Mouse (Mus musculus): Measurements from ENCODE around the gene Lrpprc. TPM values are rescaled to one million over a fixed set of nuclear protein-coding genes. Genes with fewer than 3 reads are reported as not detected.

Gene Lrpprc
- polyA plus RNA-seq, 1 experiment from 2014 or later, result 55.9 TPM

DNA sequence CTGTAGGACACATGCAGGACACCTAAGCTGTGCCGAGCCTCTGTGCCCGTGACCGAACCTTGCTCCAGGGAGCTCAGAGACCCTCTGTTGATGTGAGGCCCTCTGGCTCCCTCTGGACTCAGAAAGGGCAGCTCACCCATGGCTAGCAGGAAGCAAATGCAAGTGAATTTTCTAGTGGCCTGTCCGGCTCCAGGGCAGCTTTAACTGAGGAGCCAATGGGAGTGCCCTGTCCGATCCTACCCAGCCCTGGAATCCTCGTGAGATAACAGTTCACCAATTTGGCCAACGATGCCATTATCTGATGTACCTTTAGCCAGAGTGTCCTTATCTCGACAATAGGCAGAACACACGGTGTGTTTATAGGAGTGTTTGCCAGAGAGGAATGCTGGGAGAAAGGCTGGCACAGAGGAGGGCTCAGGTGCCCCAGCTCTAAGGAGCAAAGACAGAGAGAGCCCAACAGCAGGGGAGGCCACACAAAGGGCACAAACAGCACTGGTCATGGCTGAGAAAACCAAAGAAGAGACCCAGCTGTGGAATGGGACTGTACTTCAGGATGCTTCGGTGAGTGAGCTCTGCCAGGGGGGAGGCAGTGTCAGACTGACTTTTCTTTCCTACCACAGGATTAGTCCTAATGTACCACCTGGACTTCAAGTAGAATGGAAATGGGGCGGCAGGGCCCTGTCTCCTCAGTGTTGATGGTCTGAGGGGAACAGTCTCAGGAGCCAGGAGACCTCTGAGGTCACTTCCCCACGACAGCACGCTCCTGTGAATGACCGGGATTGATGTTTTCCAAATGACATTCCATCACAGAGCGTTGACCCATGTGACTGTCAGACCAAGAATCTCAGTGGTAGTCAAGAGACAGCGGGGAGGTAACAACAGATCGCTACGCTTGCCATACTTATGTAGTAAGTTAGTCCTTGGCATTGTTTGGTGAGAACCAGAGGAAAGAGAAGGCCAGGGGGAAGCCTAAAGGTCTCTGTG, 107.6 kb downstream of the Lrpprc start, which contains the start of gene Abcg5:
TSS of gene Abcg5 (minus strand) at position 278 of the 984 bp plus-strand sequence.
- no peak within 1 kb of the TSS for H3K9ac ChIP-seq (ENCODE audit: low read length)
- no peak within 1 kb of the TSS for H3K4me3 ChIP-seq (ENCODE audit: low read depth, low read length)
- WGBS, result 80% methylated on average over 18 of the region's 18 CpGs
- H3K36me3 ChIP-seq (ENCODE audit: control insufficient read depth, insufficient read depth, low read length), result no peaks in the 10 kb centered on the region
- H3K4me2 ChIP-seq (ENCODE audit: low read depth, low read length, severe bottlenecking), result no peak within 1 kb of the TSS
- H3K4me1 ChIP-seq (replicated peaks; ENCODE audit: control insufficient read depth, insufficient read depth, low read length), result no peaks in the 10 kb centered on the region
- H3K27me3 ChIP-seq (ENCODE audit: control insufficient read depth, insufficient read depth, low read length), result no peaks in the 10 kb centered on the region
- no peak within 1 kb of the TSS for H3K27ac ChIP-seq (ENCODE audit: low read depth, low read length)
- DNase-seq (ENCODE audit: low spot score) (no peak), ATAC-seq (replicated peaks; ENCODE audit: low FRiP score) (no peak)
- no peaks in the 10 kb centered on the region for H3K9me3 ChIP-seq (ENCODE audit: control insufficient read depth, low read length)

DNA sequence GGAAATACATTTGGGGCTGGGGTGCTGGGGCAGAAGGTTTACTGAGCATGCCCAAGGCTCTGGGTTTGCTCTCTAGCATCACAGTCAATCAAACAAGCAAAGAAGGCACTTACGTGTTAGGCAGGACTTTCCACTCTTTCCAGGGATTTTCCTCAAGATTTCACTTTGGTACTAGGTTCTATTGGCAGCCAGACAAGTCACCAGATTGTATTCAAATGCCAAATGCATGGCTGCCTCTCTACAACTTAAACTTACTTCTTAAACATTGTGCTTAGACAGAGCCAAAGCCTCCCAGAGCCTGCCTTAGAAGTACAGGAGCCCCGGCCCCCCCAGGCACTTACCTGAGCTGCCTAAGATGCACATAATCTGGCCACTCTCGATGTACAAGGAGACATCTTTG, 108.9 kb downstream of the Lrpprc start:
- Histone ChIP-seq H3K4me1 (replicated peaks; ENCODE audit: control insufficient read depth, insufficient read depth, low read length) (no peaks in the 10 kb centered on the region), H3K9me3 (ENCODE audit: control insufficient read depth, low read length) (no peaks in the 10 kb centered on the region), H3K36me3 (ENCODE audit: control insufficient read depth, insufficient read depth, low read length) (no peaks in the 10 kb centered on the region), H3K4me2 (ENCODE audit: low read depth, low read length, severe bottlenecking) (no peak overlapping the region), H3K9ac (ENCODE audit: low read length) (no peak overlapping the region), H3K4me3 (ENCODE audit: low read depth, low read length) (no peak overlapping the region), H3K27me3 (ENCODE audit: control insufficient read depth, insufficient read depth, low read length) (no peaks in the 10 kb centered on the region), H3K27ac (ENCODE audit: low read depth, low read length) (no peak overlapping the region)
- 83% methylated on average over 3 of the region's 3 CpGs for WGBS
- DNase-seq (ENCODE audit: low spot score), result no peak
- no peak for ATAC-seq (replicated peaks; ENCODE audit: low FRiP score)

DNA sequence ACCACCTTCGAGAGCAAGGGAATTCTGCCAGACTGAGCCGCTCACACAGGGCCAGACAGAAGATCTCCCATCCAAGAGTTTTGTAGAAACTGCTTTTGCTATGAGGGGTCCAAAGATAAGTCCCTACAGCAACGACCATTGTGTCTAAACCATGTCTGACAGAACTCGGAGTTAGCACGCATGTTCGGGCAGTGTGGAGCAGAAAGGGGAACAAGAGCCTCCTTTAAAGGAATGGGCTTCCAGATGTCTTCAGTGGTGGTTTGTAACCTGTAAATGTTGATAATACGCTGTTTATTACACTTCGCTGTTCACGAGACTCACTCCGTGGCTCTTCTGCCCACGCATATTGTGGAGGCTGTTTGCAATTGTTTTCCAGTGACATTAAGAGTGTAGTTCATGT, 113.0 kb downstream of the Lrpprc start:
- DNase-seq (ENCODE audit: low spot score), result no peak

DNA sequence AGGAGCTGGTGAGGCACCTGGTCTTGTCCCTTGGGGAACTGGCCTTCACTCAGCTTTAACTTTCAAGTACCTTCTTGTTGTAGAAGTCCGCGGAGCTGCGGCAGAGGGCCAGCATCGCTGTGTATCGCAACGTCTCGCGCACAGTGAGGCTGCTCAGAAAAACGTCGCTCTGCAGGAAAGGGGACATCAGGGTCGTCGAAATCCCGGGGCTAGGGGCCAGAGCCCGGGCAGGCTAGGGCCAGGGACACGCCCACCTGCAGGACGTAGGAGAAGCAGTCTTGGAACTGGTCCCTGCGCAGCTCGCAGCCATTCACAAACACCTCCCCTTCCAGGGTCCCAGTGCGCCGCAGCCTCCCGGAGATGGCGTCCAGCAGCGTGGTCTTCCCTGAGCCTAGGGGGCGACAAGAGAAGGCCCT, 114.6 kb downstream of the Lrpprc start, which contains the start of gene Abcg8:
TSS of gene Abcg8 (plus strand) at position 352 of the 416 bp plus-strand sequence.
- peak within 1 kb of the TSS; percentile 59 for H3K4me2 ChIP-seq (ENCODE audit: low read depth, low read length, severe bottlenecking)
- peaks cover 3% of the 10 kb centered on the region; the same call in 1 of the 2 replicates for H3K27me3 ChIP-seq (ENCODE audit: control insufficient read depth, insufficient read depth, low read length)
- DNase-seq (ENCODE audit: low spot score) (peak; percentile 70), ATAC-seq (replicated peaks; ENCODE audit: low FRiP score) (0 out of 2 replicates have a peak, but pooled peaks have one; percentile 31)
- H3K9ac ChIP-seq (ENCODE audit: low read length), result peak within 1 kb of the TSS; percentile 44
- 2% methylated on average over 24 of the region's 24 CpGs for WGBS
- peak within 1 kb of the TSS; percentile 31 for H3K4me3 ChIP-seq (ENCODE audit: low read depth, low read length)
- H3K4me1 ChIP-seq (replicated peaks; ENCODE audit: control insufficient read depth, insufficient read depth, low read length), result peaks cover 9% of the 10 kb centered on the region; the same call in 1 of the 2 replicates
- H3K36me3 ChIP-seq (ENCODE audit: control insufficient read depth, insufficient read depth, low read length), result no peaks in the 10 kb centered on the region
- no peaks in the 10 kb centered on the region for H3K9me3 ChIP-seq (ENCODE audit: control insufficient read depth, low read length)
- peak within 1 kb of the TSS; percentile 70 for H3K27ac ChIP-seq (ENCODE audit: low read depth, low read length)

More for the DNA sequence above, 113.0 kb downstream of the Lrpprc start:
- Histone ChIP-seq H3K4me2 (ENCODE audit: low read depth, low read length, severe bottlenecking) (no peak overlapping the region), H3K9me3 (ENCODE audit: control insufficient read depth, low read length) (no peaks in the 10 kb centered on the region), H3K4me1 (replicated peaks; ENCODE audit: control insufficient read depth, insufficient read depth, low read length) (peaks cover 9% of the 10 kb centered on the region; the same call in 1 of the 2 replicates), H3K27ac (ENCODE audit: low read depth, low read length) (no peak overlapping the region), H3K27me3 (ENCODE audit: control insufficient read depth, insufficient read depth, low read length) (peaks cover 3% of the 10 kb centered on the region; the same call in 1 of the 2 replicates), H3K9ac (ENCODE audit: low read length) (no peak overlapping the region), H3K36me3 (ENCODE audit: control insufficient read depth, insufficient read depth, low read length) (no peaks in the 10 kb centered on the region), H3K4me3 (ENCODE audit: low read depth, low read length) (no peak overlapping the region)
- WGBS, result 94% methylated on average over 11 of the region's 11 CpGs
- no peak for ATAC-seq (replicated peaks; ENCODE audit: low FRiP score)

DNA sequence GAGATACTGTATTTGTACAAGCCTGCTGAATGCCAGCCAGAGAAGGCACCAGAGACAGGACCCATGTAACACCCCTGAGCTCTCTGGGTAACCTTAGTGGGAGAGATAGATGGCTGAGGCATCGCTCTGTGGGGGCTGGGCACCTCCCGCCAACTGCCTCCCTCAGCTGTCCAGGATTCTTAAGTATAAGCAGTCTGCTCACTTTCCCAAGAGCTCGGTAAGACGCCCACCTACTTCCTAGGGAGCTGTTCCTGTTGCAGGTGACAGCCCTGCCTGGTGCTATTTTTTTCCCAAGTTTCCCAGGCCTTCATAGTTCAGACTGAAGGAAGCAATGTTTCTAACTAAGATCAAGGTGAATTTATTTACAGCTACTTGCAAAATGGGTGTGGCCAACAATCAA, 115.4 kb downstream of the Lrpprc start:
- peaks cover 9% of the 10 kb centered on the region; the same call in 1 of the 2 replicates for H3K4me1 ChIP-seq (replicated peaks; ENCODE audit: control insufficient read depth, insufficient read depth, low read length)
- DNase-seq (ENCODE audit: low spot score) (no peak), ATAC-seq (replicated peaks; ENCODE audit: low FRiP score) (no peak)
- no peak overlapping the region for H3K4me2 ChIP-seq (ENCODE audit: low read depth, low read length, severe bottlenecking)
- H3K27ac ChIP-seq (ENCODE audit: low read depth, low read length), result peak overlapping the region; percentile 70
- 54% methylated on average over 4 of the region's 4 CpGs for WGBS
- peaks cover 3% of the 10 kb centered on the region; the same call in 1 of the 2 replicates for H3K27me3 ChIP-seq (ENCODE audit: control insufficient read depth, insufficient read depth, low read length)
- H3K4me3 ChIP-seq (ENCODE audit: low read depth, low read length), result no peak overlapping the region
- no peaks in the 10 kb centered on the region for H3K9me3 ChIP-seq (ENCODE audit: control insufficient read depth, low read length)
- H3K9ac ChIP-seq (ENCODE audit: low read length), result no peak overlapping the region
- H3K36me3 ChIP-seq (ENCODE audit: control insufficient read depth, insufficient read depth, low read length), result no peaks in the 10 kb centered on the region

DNA sequence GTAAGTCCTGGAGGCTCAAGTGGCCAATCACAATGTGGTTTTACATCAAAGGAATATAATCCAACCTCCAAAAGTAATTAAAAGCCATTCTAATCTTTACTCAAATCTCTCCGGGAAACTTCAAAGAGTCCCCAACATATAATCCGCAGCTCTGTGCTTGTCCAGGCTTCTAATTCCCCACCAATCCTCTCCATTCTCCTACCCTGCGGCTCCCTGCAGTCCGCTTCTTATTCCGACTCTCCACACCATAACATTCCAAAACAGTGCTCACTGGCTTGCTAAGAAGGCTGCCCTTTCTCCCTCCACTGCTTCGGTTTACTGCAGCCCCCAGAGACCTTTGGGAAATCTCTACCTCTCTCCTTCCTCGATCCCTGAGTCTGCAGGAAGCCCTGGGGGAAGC, 116.5 kb downstream of the Lrpprc start:
- Histone ChIP-seq H3K4me1 (replicated peaks; ENCODE audit: control insufficient read depth, insufficient read depth, low read length) (peaks cover 9% of the 10 kb centered on the region; the same call in 1 of the 2 replicates), H3K4me2 (ENCODE audit: low read depth, low read length, severe bottlenecking) (0 out of 2 replicates have a peak overlapping the region, but pooled peaks have one; percentile 11), H3K27ac (ENCODE audit: low read depth, low read length) (no peak overlapping the region), H3K4me3 (ENCODE audit: low read depth, low read length) (no peak overlapping the region), H3K9me3 (ENCODE audit: control insufficient read depth, low read length) (no peaks in the 10 kb centered on the region), H3K27me3 (ENCODE audit: control insufficient read depth, insufficient read depth, low read length) (peaks cover 3% of the 10 kb centered on the region; the same call in 1 of the 2 replicates), H3K9ac (ENCODE audit: low read length) (no peak overlapping the region), H3K36me3 (ENCODE audit: control insufficient read depth, insufficient read depth, low read length) (no peaks in the 10 kb centered on the region)
- ATAC-seq (replicated peaks; ENCODE audit: low FRiP score) (peak; percentile 77), DNase-seq (ENCODE audit: low spot score) (no peak)
- WGBS, result 6% methylated on average over 7 of the region's 7 CpGs

DNA sequence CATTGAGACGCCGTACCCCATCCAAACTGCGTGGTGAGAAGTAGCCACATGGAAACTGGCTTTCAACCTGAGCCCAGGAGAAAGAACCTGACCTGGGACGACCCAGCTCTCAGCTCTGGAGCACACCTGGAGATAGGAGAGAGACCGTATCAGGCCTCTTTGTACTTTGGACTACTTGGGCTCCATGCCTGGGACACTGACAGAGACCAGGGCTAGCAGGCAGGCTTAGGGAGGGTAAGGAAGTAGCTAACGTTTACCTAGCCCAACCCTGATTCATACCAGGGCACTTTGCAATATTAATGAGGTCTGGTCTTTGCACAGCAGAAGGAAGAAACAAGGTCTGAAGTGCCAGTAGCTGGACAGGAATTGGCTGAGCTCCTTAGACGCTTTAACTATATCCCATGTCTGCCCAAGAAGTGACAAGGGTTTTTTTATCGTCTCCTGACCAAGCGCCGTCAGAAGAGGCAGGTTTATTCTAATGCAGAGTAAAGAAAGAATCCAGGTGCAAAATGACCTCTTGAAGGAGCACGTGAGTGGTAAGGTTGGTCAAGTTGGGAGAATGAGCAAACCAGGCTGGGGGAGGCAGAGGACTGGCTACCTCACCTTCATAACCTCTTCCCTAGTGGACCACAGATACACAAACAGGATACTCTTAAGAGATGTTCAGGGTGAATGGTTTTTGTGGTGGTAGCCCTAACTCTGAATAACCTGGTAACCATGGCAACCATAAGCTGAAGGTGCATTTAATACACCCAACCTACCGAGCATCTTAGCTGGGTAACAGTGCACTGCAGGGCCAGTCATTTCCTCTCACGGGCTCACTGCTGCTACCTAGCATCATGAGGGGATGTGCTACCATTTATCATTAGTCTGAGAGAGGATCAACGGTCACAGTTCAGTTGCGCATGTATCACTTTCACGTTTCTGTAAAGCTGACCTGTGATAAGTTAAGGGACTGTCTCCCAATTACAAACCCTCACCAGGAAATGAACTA, 117.9 kb downstream of the Lrpprc start:
- Histone ChIP-seq H3K4me2 (ENCODE audit: low read depth, low read length, severe bottlenecking) (no peak overlapping the region), H3K4me3 (ENCODE audit: low read depth, low read length) (no peak overlapping the region), H3K27ac (ENCODE audit: low read depth, low read length) (no peak overlapping the region), H3K27me3 (ENCODE audit: control insufficient read depth, insufficient read depth, low read length) (peaks cover 3% of the 10 kb centered on the region; the same call in 1 of the 2 replicates), H3K9ac (ENCODE audit: low read length) (no peak overlapping the region), H3K4me1 (replicated peaks; ENCODE audit: control insufficient read depth, insufficient read depth, low read length) (peaks cover 9% of the 10 kb centered on the region; the same call in 1 of the 2 replicates), H3K36me3 (ENCODE audit: control insufficient read depth, insufficient read depth, low read length) (no peaks in the 10 kb centered on the region), H3K9me3 (ENCODE audit: control insufficient read depth, low read length) (no peaks in the 10 kb centered on the region)
- DNase-seq (ENCODE audit: low spot score), result no peak
- ATAC-seq (replicated peaks; ENCODE audit: low FRiP score), result no peak
- WGBS, result 78% methylated on average over 16 of the region's 16 CpGs

DNA sequence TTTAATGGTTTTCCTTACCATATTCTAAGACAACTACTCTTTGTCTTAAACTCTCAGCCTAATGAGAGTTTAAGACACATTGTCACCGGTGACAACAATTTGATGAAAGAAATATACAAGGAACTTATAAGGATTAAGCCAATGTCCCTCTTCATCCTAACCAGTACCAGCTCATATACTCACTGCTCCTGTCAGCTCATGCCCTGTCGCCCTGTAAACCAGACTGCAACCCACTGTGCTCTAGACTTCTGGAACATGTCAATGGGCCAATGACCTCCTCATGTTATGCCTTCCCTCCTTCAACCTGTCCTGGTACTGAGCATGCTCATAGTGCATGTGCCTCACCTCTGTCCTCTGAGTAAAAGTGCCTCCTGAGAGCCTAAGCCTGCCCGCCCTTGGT, 122.7 kb downstream of the Lrpprc start:
- no peak overlapping the region for H3K27ac ChIP-seq (ENCODE audit: low read depth, low read length)
- H3K27me3 ChIP-seq (ENCODE audit: control insufficient read depth, insufficient read depth, low read length), result no peaks in the 10 kb centered on the region
- H3K4me1 ChIP-seq (replicated peaks; ENCODE audit: control insufficient read depth, insufficient read depth, low read length), result no peaks in the 10 kb centered on the region
- no peak overlapping the region for H3K9ac ChIP-seq (ENCODE audit: low read length)
- no peak overlapping the region for H3K4me3 ChIP-seq (ENCODE audit: low read depth, low read length)
- H3K4me2 ChIP-seq (ENCODE audit: low read depth, low read length, severe bottlenecking), result no peak overlapping the region
- DNase-seq (ENCODE audit: low spot score) (no peak), ATAC-seq (replicated peaks; ENCODE audit: low FRiP score) (no peak)
- 92% methylated on average over 3 of the region's 3 CpGs for WGBS
- H3K9me3 ChIP-seq (ENCODE audit: control insufficient read depth, low read length), result no peaks in the 10 kb centered on the region
- H3K36me3 ChIP-seq (ENCODE audit: control insufficient read depth, insufficient read depth, low read length), result no peaks in the 10 kb centered on the region
